Mouse (Mus musculus): ENCODE results near the gene Chpf. TPM values are rescaled to one million over a fixed set of nuclear protein-coding genes. Genes with fewer than 3 reads are reported as not detected.

The Chpf gene
- polyA plus RNA-seq, 1 experiment = 52.1 TPM

- H3K27me3 ChIP-seq (ENCODE audit: control insufficient read depth, insufficient read depth, insufficient read length) = peaks cover 18% of the 10 kb centered on the region
- H3K36me3 ChIP-seq (ENCODE audit: control insufficient read depth, insufficient read depth) = no peaks in the 10 kb centered on the region
- H3ac ChIP-seq (ENCODE audit: control insufficient read depth, insufficient read length) = no peak overlapping the region
- no peaks in the 10 kb centered on the region for H3K79me2 ChIP-seq (ENCODE audit: control insufficient read depth, insufficient read depth)
- TF ChIP-seq MYOG (IDR thresholded peaks at IDR 0.05; ENCODE audit: control insufficient read depth in 1 of 3, insufficient read depth in 1 of 3, insufficient read length in 2 of 3, low read depth in 2 of 3) (no peak), POLR2AphosphoS2 (IDR thresholded peaks at IDR 0.05; ENCODE audit: insufficient read length, low read depth) (no peak), USF1 (IDR thresholded peaks at IDR 0.05; ENCODE audit: low read depth) (no peak), CEBPB (IDR thresholded peaks at IDR 0.05; ENCODE audit: insufficient read depth, poor library complexity, severe bottlenecking) (no peak), POLR2A (IDR thresholded peaks at IDR 0.05; ENCODE audit: insufficient read length, low read depth) (no peak), TCF3 (IDR thresholded peaks at IDR 0.05; ENCODE audit: insufficient read length, low read depth) (no peak), MYOD1 (IDR thresholded peaks at IDR 0.05; ENCODE audit: control insufficient read depth in 1 of 3, insufficient read length in 2 of 3, low read depth in 2 of 3) (no peak), MAX (IDR thresholded peaks at IDR 0.05; ENCODE audit: low read depth) (no peak), E2F4 (IDR thresholded peaks at IDR 0.05; ENCODE audit: insufficient read depth) (no peak), REST (IDR thresholded peaks at IDR 0.05; ENCODE audit: insufficient read depth, insufficient read length) (no peak), TCF12 (IDR thresholded peaks at IDR 0.05; ENCODE audit: insufficient read depth, poor library complexity, severe bottlenecking) (no peak), SRF (IDR thresholded peaks at IDR 0.05; ENCODE audit: control insufficient read depth, insufficient read length, low read depth) (no peak)
- no peak overlapping the region for H3K4me2 ChIP-seq (ENCODE audit: low read depth)
- H3K4me3 ChIP-seq = no peak overlapping the region
These were observed 23.7 kb downstream of the Chpf start for GRCm38 (mm10) chr1:75455433-75455832.

- H3K79me2 ChIP-seq (ENCODE audit: control insufficient read depth, insufficient read depth) = no peaks in the 10 kb centered on the region
- no peak overlapping the region for H3ac ChIP-seq (ENCODE audit: control insufficient read depth, insufficient read length)
- H3K4me3 ChIP-seq = no peak overlapping the region
- TF ChIP-seq MYOG (IDR thresholded peaks at IDR 0.05; ENCODE audit: control insufficient read depth in 1 of 3, insufficient read depth in 1 of 3, insufficient read length in 2 of 3, low read depth in 2 of 3) (peak in 1 of 3 experiments; percentile 12), MAX (IDR thresholded peaks at IDR 0.05; ENCODE audit: low read depth) (no peak)
- no peak overlapping the region for H3K4me2 ChIP-seq (ENCODE audit: low read depth)
- H3K27me3 ChIP-seq (ENCODE audit: control insufficient read depth, insufficient read depth, insufficient read length) = peaks cover 18% of the 10 kb centered on the region
- no peaks in the 10 kb centered on the region for H3K36me3 ChIP-seq (ENCODE audit: control insufficient read depth, insufficient read depth)
These were observed 27.2 kb downstream of the Chpf start for GRCm38 (mm10) chr1:75451900-75452299.

GRCm38 (mm10) chr1:75450314-75451005 lies 28.6 kb downstream of the Chpf start, which contains the start of gene Asic4:
TSS of gene Asic4 (plus strand) at chr1:75450436.
- H3K36me3 ChIP-seq (ENCODE audit: control insufficient read depth, insufficient read depth) = no peaks in the 10 kb centered on the region
- peak within 1 kb of the TSS; percentile 10 for H3K4me2 ChIP-seq (ENCODE audit: low read depth)
- TF ChIP-seq MYOD1 (IDR thresholded peaks at IDR 0.05; ENCODE audit: control insufficient read depth in 1 of 3, insufficient read length in 2 of 3, low read depth in 2 of 3) = peak in 2 of 3 experiments; percentile 83 to 87
- peak; percentile 19 for TF ChIP-seq TCF12 (IDR thresholded peaks at IDR 0.05; ENCODE audit: insufficient read depth, poor library complexity, severe bottlenecking)
- TF ChIP-seq MYOG (IDR thresholded peaks at IDR 0.05; ENCODE audit: control insufficient read depth in 1 of 3, insufficient read depth in 1 of 3, insufficient read length in 2 of 3, low read depth in 2 of 3) = peak in 2 of 3 experiments; percentile 95 to 98
- TF ChIP-seq TCF3 (IDR thresholded peaks at IDR 0.05; ENCODE audit: insufficient read length, low read depth) = no peak
- peaks cover 18% of the 10 kb centered on the region for H3K27me3 ChIP-seq (ENCODE audit: control insufficient read depth, insufficient read depth, insufficient read length)
- no peaks in the 10 kb centered on the region for H3K79me2 ChIP-seq (ENCODE audit: control insufficient read depth, insufficient read depth)
- no peak within 1 kb of the TSS for H3K4me3 ChIP-seq
- H3ac ChIP-seq (ENCODE audit: control insufficient read depth, insufficient read length) = no peak within 1 kb of the TSS

DNA sequence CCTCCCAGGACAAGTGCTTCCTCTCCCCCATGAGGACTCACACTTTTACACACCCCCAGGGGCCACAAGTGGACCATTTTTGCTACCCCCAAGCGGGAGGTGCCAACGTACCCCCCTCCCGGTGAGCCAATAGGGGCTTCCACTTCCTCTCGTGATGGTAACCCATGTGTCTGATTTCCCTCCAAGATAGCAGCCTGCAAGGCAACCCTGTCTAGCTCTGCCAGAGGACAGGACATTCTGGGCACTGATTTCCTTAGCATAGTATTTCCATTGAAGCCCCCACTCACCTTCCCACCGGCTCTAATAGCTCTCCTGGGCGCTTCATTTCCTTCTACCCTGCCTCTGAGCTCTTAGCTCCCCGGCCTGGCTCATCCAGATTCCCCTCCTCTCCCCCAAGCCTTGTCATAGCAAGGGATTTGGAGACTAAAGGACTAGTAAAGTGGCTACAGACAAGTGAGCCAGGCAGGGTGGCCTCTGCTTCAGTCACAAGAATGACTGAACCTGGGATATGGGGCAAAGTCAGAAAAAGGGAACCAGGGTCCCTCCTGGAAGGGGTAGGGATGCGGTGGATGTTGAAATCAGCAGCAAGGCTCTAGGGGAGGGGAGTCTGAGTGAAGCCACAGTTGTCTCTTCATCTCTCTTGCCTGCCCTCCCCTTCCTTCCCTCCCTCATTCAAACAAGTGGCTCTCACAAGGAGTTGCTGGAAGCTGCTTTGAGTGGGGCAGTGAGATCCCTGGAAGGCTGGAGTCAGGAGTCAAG lies 29.6 kb downstream of the Chpf start:
- Histone ChIP-seq H3K4me2 (ENCODE audit: low read depth) (peak overlapping the region; percentile 10), H3K36me3 (ENCODE audit: control insufficient read depth, insufficient read depth) (no peaks in the 10 kb centered on the region), H3ac (ENCODE audit: control insufficient read depth, insufficient read length) (no peak overlapping the region), H3K79me2 (ENCODE audit: control insufficient read depth, insufficient read depth) (no peaks in the 10 kb centered on the region), H3K27me3 (ENCODE audit: control insufficient read depth, insufficient read depth, insufficient read length) (peaks cover 18% of the 10 kb centered on the region), H3K4me3 (no peak overlapping the region)
- TF ChIP-seq MYOG (IDR thresholded peaks at IDR 0.05; ENCODE audit: control insufficient read depth in 1 of 3, insufficient read depth in 1 of 3, insufficient read length in 2 of 3, low read depth in 2 of 3) = no peak
- TF ChIP-seq SRF (IDR thresholded peaks at IDR 0.05; ENCODE audit: control insufficient read depth, insufficient read length, low read depth) = no peak
- TF ChIP-seq CEBPB (IDR thresholded peaks at IDR 0.05; ENCODE audit: insufficient read depth, poor library complexity, severe bottlenecking) = peak; percentile 76; the same call in 1 of the 2 replicates
- no peak for TF ChIP-seq TCF3 (IDR thresholded peaks at IDR 0.05; ENCODE audit: insufficient read length, low read depth)
- no peak for TF ChIP-seq TCF12 (IDR thresholded peaks at IDR 0.05; ENCODE audit: insufficient read depth, poor library complexity, severe bottlenecking)

DNA sequence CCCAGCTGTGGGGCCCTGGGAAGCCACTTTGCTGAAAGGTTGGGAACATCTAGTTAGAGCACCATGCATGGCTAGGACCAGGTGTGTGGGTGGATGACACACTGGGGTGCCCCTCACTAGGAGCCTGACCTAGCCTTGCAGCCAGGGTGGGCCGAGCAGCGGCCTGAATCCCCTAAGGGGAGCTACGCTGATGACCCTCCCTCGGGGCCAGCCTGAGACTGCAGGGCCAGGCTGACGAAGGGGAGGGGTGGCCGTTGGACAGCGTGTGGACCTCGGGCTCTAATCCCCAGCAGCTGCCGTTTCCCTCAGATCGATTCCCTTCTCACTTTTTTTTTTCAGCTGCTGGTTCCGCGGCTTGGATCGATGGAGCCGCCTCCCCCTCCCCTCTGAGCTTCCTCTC lies 30.2 kb downstream of the Chpf start:
- Histone ChIP-seq H3K27me3 (ENCODE audit: control insufficient read depth, insufficient read depth, insufficient read length) (peaks cover 18% of the 10 kb centered on the region), H3K4me2 (ENCODE audit: low read depth) (no peak overlapping the region)

More for the DNA sequence above, 30.2 kb downstream of the Chpf start:
- Histone ChIP-seq H3K79me2 (ENCODE audit: control insufficient read depth, insufficient read depth) (no peaks in the 10 kb centered on the region), H3ac (ENCODE audit: control insufficient read depth, insufficient read length) (no peak overlapping the region), H3K4me3 (no peak overlapping the region), H3K36me3 (ENCODE audit: control insufficient read depth, insufficient read depth) (no peaks in the 10 kb centered on the region)
- no peak for TF ChIP-seq REST (IDR thresholded peaks at IDR 0.05; ENCODE audit: insufficient read depth, insufficient read length)
- TF ChIP-seq TCF3 (IDR thresholded peaks at IDR 0.05; ENCODE audit: insufficient read length, low read depth) = no peak
- TF ChIP-seq CEBPB (IDR thresholded peaks at IDR 0.05; ENCODE audit: insufficient read depth, poor library complexity, severe bottlenecking) = no peak
- peak in 2 of 3 experiments; percentile 40 to 60 for TF ChIP-seq MYOD1 (IDR thresholded peaks at IDR 0.05; ENCODE audit: control insufficient read depth in 1 of 3, insufficient read length in 2 of 3, low read depth in 2 of 3)
- peak in 2 of 3 experiments; percentile 81 to 82 for TF ChIP-seq MYOG (IDR thresholded peaks at IDR 0.05; ENCODE audit: control insufficient read depth in 1 of 3, insufficient read depth in 1 of 3, insufficient read length in 2 of 3, low read depth in 2 of 3)
- TF ChIP-seq POLR2A (IDR thresholded peaks at IDR 0.05; ENCODE audit: insufficient read length, low read depth) = no peak
